Mouse (Mus musculus): ENCODE data around the gene Gm36210. TPM values are rescaled to one million over a fixed set of nuclear protein-coding genes. Genes with fewer than 3 reads are reported as not detected.
"Not testable (repeated sequence)": the region's sequence is repeated elsewhere in the genome, so short reads cannot be mapped to it uniquely, and the experiment has no call there.

Gm36210 gene
- polyA plus RNA-seq, 1 experiment from 2014 or later, result 0.22 TPM

DNA sequence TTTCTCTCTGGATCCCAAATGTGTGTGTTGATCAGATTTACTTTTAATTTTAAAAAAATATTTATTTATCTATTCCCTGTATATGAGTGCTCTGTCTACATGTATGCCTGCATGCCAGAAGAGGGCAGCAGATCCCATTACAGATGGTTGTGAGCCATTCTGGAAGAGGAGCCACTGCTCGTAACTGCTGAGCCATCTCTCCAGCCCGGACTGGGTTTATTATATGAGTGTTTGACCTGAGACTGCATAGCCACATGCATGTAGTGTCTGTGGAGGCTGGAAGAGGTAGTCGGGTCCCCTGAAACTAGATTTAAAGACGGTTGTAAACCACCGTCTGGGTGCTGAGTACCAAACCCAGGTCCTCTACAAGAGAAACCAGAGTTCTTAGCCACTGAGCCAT lies 41.2 kb downstream of the Gm36210 start:
- Histone ChIP-seq H3K27ac (ENCODE audit: low read depth, low read length) (no peak overlapping the region), H3K9ac (ENCODE audit: low read depth, low read length) (peak overlapping the region; percentile 80)
- DNase-seq (ENCODE audit: low spot score), result no peak

GRCm38 (mm10) chr7:4864130-4864845 lies 42.0 kb downstream of the Gm36210 start:
- no peak overlapping the region for H3K9ac ChIP-seq (ENCODE audit: low read depth, low read length)

More for the DNA sequence above, 41.2 kb downstream of the Gm36210 start:
- peak overlapping the region; percentile 59 for H3K4me3 ChIP-seq (ENCODE audit: low read depth, low read length)
- 61% methylated on average over 5 of the region's 5 CpGs for WGBS
- H3K27me3 ChIP-seq (replicated peaks; ENCODE audit: control insufficient read depth, insufficient read depth, low read length), result no peaks in the 10 kb centered on the region
- no peaks in the 10 kb centered on the region for H3K9me3 ChIP-seq (ENCODE audit: control insufficient read depth, low read length)
- no peaks in the 10 kb centered on the region for H3K36me3 ChIP-seq (ENCODE audit: control insufficient read depth, insufficient read depth, low read length)
- H3K4me1 ChIP-seq (replicated peaks; ENCODE audit: control insufficient read depth, insufficient read depth, low read length), result 0 out of 2 replicates have a peak, but pooled peaks cover 2% of the 10 kb centered on the region
- peak; percentile 52 for ATAC-seq (replicated peaks; ENCODE audit: low FRiP score)
- H3K4me2 ChIP-seq, result peak overlapping the region; percentile 73

GRCm38 (mm10) chr7:4863541-4864080 lies 42.7 kb downstream of the Gm36210 start:
- Histone ChIP-seq H3K4me1 (replicated peaks; ENCODE audit: control insufficient read depth, insufficient read depth, low read length) (0 out of 2 replicates have a peak, but pooled peaks cover 2% of the 10 kb centered on the region), H3K36me3 (ENCODE audit: control insufficient read depth, insufficient read depth, low read length) (no peaks in the 10 kb centered on the region), H3K27me3 (replicated peaks; ENCODE audit: control insufficient read depth, insufficient read depth, low read length) (no peaks in the 10 kb centered on the region; the same call in 1 of the 2 replicates), H3K4me3 (ENCODE audit: low read depth, low read length) (no peak overlapping the region), H3K9me3 (ENCODE audit: control insufficient read depth, low read length) (no peaks in the 10 kb centered on the region), H3K4me2 (no peak overlapping the region), H3K27ac (ENCODE audit: low read depth, low read length) (no peak overlapping the region), H3K9ac (ENCODE audit: low read depth, low read length) (no peak overlapping the region)
- ATAC-seq (replicated peaks; ENCODE audit: low FRiP score) (no peak), DNase-seq (ENCODE audit: low spot score) (no peak)
- WGBS, result 70% methylated on average over 7 of the region's 7 CpGs

More at GRCm38 (mm10) chr7:4864130-4864845, 42.0 kb downstream of the Gm36210 start:
- no peak for DNase-seq (ENCODE audit: low spot score)
- H3K27ac ChIP-seq (ENCODE audit: low read depth, low read length), result no peak overlapping the region
- H3K4me1 ChIP-seq (replicated peaks; ENCODE audit: control insufficient read depth, insufficient read depth, low read length), result 0 out of 2 replicates have a peak, but pooled peaks cover 2% of the 10 kb centered on the region
- no peak overlapping the region for H3K4me3 ChIP-seq (ENCODE audit: low read depth, low read length)
- ATAC-seq (replicated peaks; ENCODE audit: low FRiP score), result no peak
- no peaks in the 10 kb centered on the region for H3K9me3 ChIP-seq (ENCODE audit: control insufficient read depth, low read length)
- no peaks in the 10 kb centered on the region for H3K27me3 ChIP-seq (replicated peaks; ENCODE audit: control insufficient read depth, insufficient read depth, low read length)
- H3K4me2 ChIP-seq, result no peak overlapping the region
- H3K36me3 ChIP-seq (ENCODE audit: control insufficient read depth, insufficient read depth, low read length), result no peaks in the 10 kb centered on the region
- 82% methylated on average over 5 of the region's 5 CpGs for WGBS

GRCm38 (mm10) chr7:4863041-4863440 lies 43.3 kb downstream of the Gm36210 start:
- no peak overlapping the region for H3K27ac ChIP-seq (ENCODE audit: low read depth, low read length)
- WGBS, result 48% methylated on average over 1 of the region's 1 CpGs
- no peaks in the 10 kb centered on the region for H3K9me3 ChIP-seq (ENCODE audit: control insufficient read depth, low read length)
- 0 out of 2 replicates have a peak, but pooled peaks cover 2% of the 10 kb centered on the region for H3K4me1 ChIP-seq (replicated peaks; ENCODE audit: control insufficient read depth, insufficient read depth, low read length)
- H3K4me2 ChIP-seq, result no peak overlapping the region
- H3K9ac ChIP-seq (ENCODE audit: low read depth, low read length), result no peak overlapping the region
- ATAC-seq (replicated peaks; ENCODE audit: low FRiP score), result no peak
- DNase-seq (ENCODE audit: low spot score), result no peak
- H3K27me3 ChIP-seq (replicated peaks; ENCODE audit: control insufficient read depth, insufficient read depth, low read length), result no peaks in the 10 kb centered on the region; the same call in 1 of the 2 replicates
- H3K4me3 ChIP-seq (ENCODE audit: low read depth, low read length), result no peak overlapping the region
- no peaks in the 10 kb centered on the region for H3K36me3 ChIP-seq (ENCODE audit: control insufficient read depth, insufficient read depth, low read length)

DNA sequence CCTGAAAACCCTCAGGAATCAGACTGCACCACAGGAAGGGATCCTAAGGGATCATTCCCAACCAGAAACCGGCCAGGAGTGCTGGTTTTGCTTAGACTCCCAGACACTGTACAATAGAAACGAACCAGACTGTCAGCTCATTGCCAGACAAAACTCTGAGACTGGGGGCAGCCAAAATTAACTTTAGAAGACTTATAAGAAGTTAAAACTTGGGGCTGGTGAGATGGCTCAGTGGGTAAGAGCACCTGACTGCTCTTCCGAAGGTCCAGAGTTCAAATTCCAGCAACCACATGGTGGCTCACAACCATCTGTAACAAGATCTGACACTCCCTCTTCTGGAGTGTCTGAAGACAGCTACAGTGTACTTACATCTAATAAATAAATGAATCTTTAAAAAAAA lies 45.4 kb downstream of the Gm36210 start:
- ATAC-seq (replicated peaks; ENCODE audit: low FRiP score); H3K36me3 ChIP-seq (ENCODE audit: control insufficient read depth, insufficient read depth, low read length); H3K9me3 ChIP-seq (ENCODE audit: control insufficient read depth, low read length); H3K4me1 ChIP-seq (replicated peaks; ENCODE audit: control insufficient read depth, insufficient read depth, low read length); H3K27ac ChIP-seq (ENCODE audit: low read depth, low read length); DNase-seq (ENCODE audit: low spot score); H3K4me2 ChIP-seq; H3K9ac ChIP-seq (ENCODE audit: low read depth, low read length); H3K4me3 ChIP-seq (ENCODE audit: low read depth, low read length); H3K27me3 ChIP-seq (replicated peaks; ENCODE audit: control insufficient read depth, insufficient read depth, low read length): not testable (repeated sequence)
- 76% methylated on average over 3 of the region's 3 CpGs for WGBS

- Histone ChIP-seq H3K27me3 (replicated peaks; ENCODE audit: control insufficient read depth, insufficient read depth, low read length) (peaks cover 6% of the 10 kb centered on the region), H3K9ac (ENCODE audit: low read depth, low read length) (no peak overlapping the region), H3K36me3 (ENCODE audit: control insufficient read depth, insufficient read depth, low read length) (no peaks in the 10 kb centered on the region), H3K4me1 (replicated peaks; ENCODE audit: control insufficient read depth, insufficient read depth, low read length) (no peaks in the 10 kb centered on the region), H3K27ac (ENCODE audit: low read depth, low read length) (no peak overlapping the region), H3K4me3 (ENCODE audit: low read depth, low read length) (no peak overlapping the region), H3K9me3 (ENCODE audit: control insufficient read depth, low read length) (no peaks in the 10 kb centered on the region), H3K4me2 (no peak overlapping the region)
- ATAC-seq (replicated peaks; ENCODE audit: low FRiP score) (no peak), DNase-seq (ENCODE audit: low spot score) (no peak)
- 67% methylated on average over 12 of the region's 12 CpGs for WGBS
These were observed 46.8 kb downstream of the Gm36210 start for GRCm38 (mm10) chr7:4859418-4859978.

DNA sequence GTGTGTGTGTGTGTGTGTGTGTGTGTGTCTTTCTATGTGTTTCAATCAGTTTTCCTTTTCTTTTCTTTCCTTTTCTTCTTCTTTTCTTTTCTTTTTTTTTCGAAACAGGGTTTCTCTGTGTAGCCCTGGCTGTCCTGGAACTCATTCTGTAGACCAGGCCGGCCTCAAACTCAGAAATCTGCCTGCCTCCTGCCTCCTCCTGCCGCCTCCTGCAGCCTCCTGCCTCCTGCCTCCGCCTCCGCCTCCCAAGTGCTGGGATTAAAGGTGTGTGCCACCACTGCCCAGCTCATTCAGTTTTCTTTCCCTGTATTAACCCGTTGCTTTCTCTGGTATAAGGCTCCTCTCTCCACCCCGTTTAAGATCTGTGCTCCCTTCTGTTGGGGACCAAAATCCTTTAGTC lies 49.0 kb downstream of the Gm36210 start:
- ATAC-seq (replicated peaks; ENCODE audit: low FRiP score) (no peak), DNase-seq (ENCODE audit: low spot score) (no peak)
- Histone ChIP-seq H3K9ac (ENCODE audit: low read depth, low read length) (no peak overlapping the region), H3K36me3 (ENCODE audit: control insufficient read depth, insufficient read depth, low read length) (no peaks in the 10 kb centered on the region), H3K9me3 (ENCODE audit: control insufficient read depth, low read length) (no peaks in the 10 kb centered on the region), H3K4me1 (replicated peaks; ENCODE audit: control insufficient read depth, insufficient read depth, low read length) (no peaks in the 10 kb centered on the region), H3K4me3 (ENCODE audit: low read depth, low read length) (no peak overlapping the region), H3K27me3 (replicated peaks; ENCODE audit: control insufficient read depth, insufficient read depth, low read length) (peaks cover 6% of the 10 kb centered on the region), H3K27ac (ENCODE audit: low read depth, low read length) (no peak overlapping the region), H3K4me2 (no peak overlapping the region)
- 60% methylated on average over 7 of the region's 7 CpGs for WGBS

- H3K27ac ChIP-seq (ENCODE audit: low read depth, low read length), result no peak overlapping the region
- no peaks in the 10 kb centered on the region for H3K4me1 ChIP-seq (replicated peaks; ENCODE audit: control insufficient read depth, insufficient read depth, low read length)
- ATAC-seq (replicated peaks; ENCODE audit: low FRiP score), result no peak
- H3K9ac ChIP-seq (ENCODE audit: low read depth, low read length), result no peak overlapping the region
- 72% methylated on average over 9 of the region's 9 CpGs for WGBS
- peaks cover 6% of the 10 kb centered on the region for H3K27me3 ChIP-seq (replicated peaks; ENCODE audit: control insufficient read depth, insufficient read depth, low read length)
- H3K4me3 ChIP-seq (ENCODE audit: low read depth, low read length), result no peak overlapping the region
- no peaks in the 10 kb centered on the region for H3K9me3 ChIP-seq (ENCODE audit: control insufficient read depth, low read length)
- H3K36me3 ChIP-seq (ENCODE audit: control insufficient read depth, insufficient read depth, low read length), result no peaks in the 10 kb centered on the region
- H3K4me2 ChIP-seq, result no peak overlapping the region
- no peak for DNase-seq (ENCODE audit: low spot score)
These were observed 49.8 kb downstream of the Gm36210 start for GRCm38 (mm10) chr7:4856508-4856907.
